Mouse (Mus musculus) stomach, embryonic 14.5 days (tissue): ENCODE data around the gene Sigirr. TPM values are rescaled to one million over a fixed set of nuclear protein-coding genes. Genes with fewer than 3 reads are reported as not detected.

ENCODE experiments used
- ATAC-seq: fragments of 200-750 bp; cut with Nextera tagmentation; 2 replicates; pipeline ENCODE4 v1.8.0; 2017; ENCODE audit warnings: low read depth, moderate TSS enrichment; ENCODE audit not compliant: insufficient number of reproducible peaks, insufficient read depth, low FRiP score
- H3K27ac ChIP-seq: fragments of 300-500 bp; sonication (generic); 2 replicates; pipeline ENCODE4 v1.5.1; 2014; ENCODE audit warnings: mild to moderate bottlenecking, low read length, moderate library complexity, mixed read lengths
- H3K27me3 ChIP-seq: fragments of 300-500 bp; sonication (generic); 2 replicates; pipeline ENCODE4 v1.6.1; 2014; ENCODE audit warnings: low read length, control low read depth, mixed read lengths; ENCODE audit not compliant: control insufficient read depth, insufficient read depth
- H3K36me3 ChIP-seq: fragments of 300-500 bp; sonication (generic); 2 replicates; pipeline ENCODE4 v1.6.1; 2014; ENCODE audit warnings: mild to moderate bottlenecking, control low read depth, low read length, moderate library complexity, mixed read lengths; ENCODE audit not compliant: control insufficient read depth, insufficient read depth
- H3K4me1 ChIP-seq: fragments of 300-500 bp; sonication (generic); 2 replicates; pipeline ENCODE4 v1.6.1; 2014; ENCODE audit warnings: low read length, control low read depth, mixed read lengths; ENCODE audit not compliant: control insufficient read depth, insufficient read depth
- H3K4me2 ChIP-seq: fragments of 300-500 bp; sonication (generic); replicated peaks from 2 replicates; pipeline ENCODE4 v1.6.1; 2014; ENCODE audit warnings: low read depth, low read length, control low read depth
- H3K4me3 ChIP-seq: fragments of 300-500 bp; sonication (generic); 2 replicates; pipeline ENCODE4 v1.5.1; 2014; ENCODE audit warnings: low read depth, low read length, control low read depth
- H3K9ac ChIP-seq: fragments of 300-500 bp; sonication (generic); replicated peaks from 2 replicates; pipeline ENCODE4 v1.6.1; 2014; ENCODE audit warnings: low read depth, mild to moderate bottlenecking, control low read depth, low read length, moderate library complexity, mixed read lengths
- H3K9me3 ChIP-seq: fragments of 300-500 bp; sonication (generic); 2 replicates; pipeline ENCODE4 v1.6.1; 2016; ENCODE audit warnings: low read depth, low read length, control low read depth; ENCODE audit not compliant: control insufficient read depth
- WGBS: fragments of 180-500 bp; shearing (Covaris S2); extraction: QIAGEN DNeasy Blood & Tissue Kit; methylation state at CpG from one replicate; pipeline ENCODE4 v1.1.7; 2014; 5-methylcytosine and 5-hydroxymethylcytosine counted together
- polyA plus RNA-seq: library from polyadenylated mRNA; unstranded; fragments of >200 nt; fragmentation: Nextera tagmentation; extraction: Ambion mirVana; gene quantifications from 2 replicates; pipeline ENCODE4 v1.2.1, GENCODE M21; 2014

The Sigirr gene
- 7.1 and 7.4 TPM in 2 replicates for polyA plus RNA-seq

GRCm38 (mm10) chr7:141099911-141100691 lies at the start of gene Sigirr:
Gene Sigirr (minus strand): TSS chr7:141100572.
- peak within 1 kb of the TSS; percentile 40 for H3K4me3 ChIP-seq
- H3K36me3 ChIP-seq, result no peaks in the 10 kb centered on the region
- H3K9ac ChIP-seq, result peak within 1 kb of the TSS; percentile 46
- H3K27ac ChIP-seq, result peak within 1 kb of the TSS; percentile 72
- H3K4me2 ChIP-seq, result peak within 1 kb of the TSS; percentile 65
- H3K27me3 ChIP-seq, result peaks cover 6% of the 10 kb centered on the region
- no peaks in the 10 kb centered on the region for H3K9me3 ChIP-seq
- WGBS, result 1% methylated on average over 56 of the region's 56 CpGs
- ATAC-seq, result peak; percentile 71
- H3K4me1 ChIP-seq, result no peaks in the 10 kb centered on the region

GRCm38 (mm10) chr7:141148639-141149038 lies 48.3 kb upstream of the Sigirr start:
- WGBS, result 64% methylated on average over 4 of the region's 4 CpGs
- Histone ChIP-seq H3K9me3 (no peaks in the 10 kb centered on the region), H3K9ac (no peak overlapping the region), H3K4me1 (no peaks in the 10 kb centered on the region), H3K27me3 (no peaks in the 10 kb centered on the region), H3K27ac (no peak overlapping the region), H3K4me2 (no peak overlapping the region), H3K36me3 (peaks cover 26% of the 10 kb centered on the region), H3K4me3 (no peak overlapping the region)
- no peak for ATAC-seq

GRCm38 (mm10) chr7:141147044-141147443 lies 46.7 kb upstream of the Sigirr start:
- no peak for ATAC-seq
- H3K9me3 ChIP-seq, result no peaks in the 10 kb centered on the region
- 81% methylated on average over 6 of the region's 6 CpGs for WGBS
- no peaks in the 10 kb centered on the region for H3K4me1 ChIP-seq
- no peak overlapping the region for H3K4me2 ChIP-seq
- no peaks in the 10 kb centered on the region for H3K27me3 ChIP-seq
- peaks cover 23% of the 10 kb centered on the region for H3K36me3 ChIP-seq
- H3K9ac ChIP-seq, result no peak overlapping the region
- no peak overlapping the region for H3K4me3 ChIP-seq
- H3K27ac ChIP-seq, result no peak overlapping the region

- H3K27ac ChIP-seq, result no peak overlapping the region
- no peak overlapping the region for H3K9ac ChIP-seq
- no peak overlapping the region for H3K4me3 ChIP-seq
- no peaks in the 10 kb centered on the region for H3K4me1 ChIP-seq
- no peak for ATAC-seq
- WGBS, result 91% methylated on average over 12 of the region's 12 CpGs
- peaks cover 14% of the 10 kb centered on the region; the same call in 1 of the 2 replicates for H3K36me3 ChIP-seq
- H3K4me2 ChIP-seq, result no peak overlapping the region
- H3K27me3 ChIP-seq, result no peaks in the 10 kb centered on the region
- H3K9me3 ChIP-seq, result no peaks in the 10 kb centered on the region
These were observed 45.7 kb upstream of the Sigirr start for GRCm38 (mm10) chr7:141146043-141146595.

GRCm38 (mm10) chr7:141145403-141145802 lies 45.0 kb upstream of the Sigirr start:
- Histone ChIP-seq H3K4me1 (no peaks in the 10 kb centered on the region), H3K27ac (no peak overlapping the region), H3K36me3 (peaks cover 14% of the 10 kb centered on the region; the same call in 1 of the 2 replicates), H3K4me3 (no peak overlapping the region), H3K4me2 (no peak overlapping the region), H3K9ac (no peak overlapping the region), H3K9me3 (no peaks in the 10 kb centered on the region), H3K27me3 (no peaks in the 10 kb centered on the region)
- ATAC-seq, result no peak
- 79% methylated on average over 1 of the region's 1 CpGs for WGBS

- no peak overlapping the region for H3K9ac ChIP-seq
- no peaks in the 10 kb centered on the region for H3K9me3 ChIP-seq
- peaks cover 14% of the 10 kb centered on the region; the same call in 1 of the 2 replicates for H3K36me3 ChIP-seq
- 91% methylated on average over 3 of the region's 3 CpGs for WGBS
- no peaks in the 10 kb centered on the region for H3K4me1 ChIP-seq
- no peak overlapping the region for H3K4me2 ChIP-seq
- H3K27me3 ChIP-seq, result no peaks in the 10 kb centered on the region
- no peak for ATAC-seq
- no peak overlapping the region for H3K27ac ChIP-seq
- no peak overlapping the region for H3K4me3 ChIP-seq
These were observed 44.3 kb upstream of the Sigirr start for GRCm38 (mm10) chr7:141144650-141145049.

GRCm38 (mm10) chr7:141143861-141144260 lies 43.5 kb upstream of the Sigirr start:
- peaks cover 14% of the 10 kb centered on the region; the same call in 1 of the 2 replicates for H3K36me3 ChIP-seq

GRCm38 (mm10) chr7:141143112-141143511 lies 42.7 kb upstream of the Sigirr start:
- H3K9me3 ChIP-seq, result no peaks in the 10 kb centered on the region
- peaks cover 20% of the 10 kb centered on the region; the same call in 1 of the 2 replicates for H3K36me3 ChIP-seq
- H3K4me1 ChIP-seq, result no peaks in the 10 kb centered on the region
- 44% methylated on average over 5 of the region's 5 CpGs for WGBS
- H3K27me3 ChIP-seq, result no peaks in the 10 kb centered on the region
- no peak overlapping the region for H3K27ac ChIP-seq
- no peak overlapping the region for H3K4me3 ChIP-seq
- H3K9ac ChIP-seq, result no peak overlapping the region
- no peak for ATAC-seq
- no peak overlapping the region for H3K4me2 ChIP-seq

More at GRCm38 (mm10) chr7:141143861-141144260, 43.5 kb upstream of the Sigirr start:
- Histone ChIP-seq H3K9ac (no peak overlapping the region), H3K4me2 (no peak overlapping the region), H3K4me3 (no peak overlapping the region), H3K4me1 (no peaks in the 10 kb centered on the region), H3K27ac (no peak overlapping the region), H3K9me3 (no peaks in the 10 kb centered on the region), H3K27me3 (no peaks in the 10 kb centered on the region)
- 66% methylated on average over 2 of the region's 2 CpGs for WGBS
- ATAC-seq, result no peak
